Mouse (Mus musculus): ENCODE results near the gene Adam21.

DNA sequence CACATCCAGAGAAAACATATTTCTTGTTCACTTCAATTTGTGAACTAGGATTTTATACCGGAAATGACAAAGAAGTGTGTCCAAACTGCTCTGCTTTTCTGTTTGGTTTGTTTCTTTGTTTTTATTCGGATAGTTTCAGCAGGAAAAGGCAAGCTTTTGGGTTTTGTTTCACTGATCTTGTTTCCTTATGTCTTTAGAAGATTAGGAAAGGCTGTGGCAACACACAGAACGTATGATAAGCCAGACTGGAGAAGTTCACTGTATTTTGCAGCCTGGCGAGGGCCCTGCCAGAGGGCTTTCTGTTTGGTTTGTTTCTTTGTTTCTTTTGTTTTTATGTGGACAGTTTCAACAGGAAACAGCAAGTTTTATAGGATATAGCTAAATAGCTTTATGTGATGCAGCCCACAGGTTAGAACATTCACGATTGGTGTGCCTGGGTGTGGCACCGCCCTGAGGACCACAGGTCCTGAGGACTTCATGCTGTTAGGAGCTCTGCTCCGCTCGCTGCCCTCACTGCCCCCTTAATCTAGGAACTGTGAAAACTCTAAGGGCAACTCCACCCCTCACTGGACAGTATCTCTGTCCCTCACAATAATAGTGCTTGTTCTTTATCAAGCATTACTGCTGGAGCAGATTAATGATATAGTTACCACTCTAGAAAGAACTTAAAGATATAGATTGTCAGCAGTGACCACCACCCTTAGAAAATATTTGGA is 28.4 kb upstream of the Adam21 start:
- TF ChIP-seq CTCF (IDR thresholded peaks at IDR 0.05; ENCODE audit: borderline replicate concordance, extremely low read depth, insufficient read depth, insufficient read length): no peak
- no peak for TF ChIP-seq POLR2A (IDR thresholded peaks at IDR 0.05; ENCODE audit: borderline replicate concordance, extremely low read depth, insufficient read depth, insufficient read length, poor library complexity, severe bottlenecking)
